Mouse (Mus musculus): Measurements from ENCODE around the gene Mpo. TPM values are rescaled to one million over a fixed set of nuclear protein-coding genes. Genes with fewer than 3 reads are reported as not detected.

Gene Mpo
- polyA plus RNA-seq, 1 experiment from 2014 or later: not detected

GRCm38 (mm10) chr11:87758161-87758911 lies 35.0 kb upstream of the Mpo start:
- in situ Hi-C loops (cut with MboI; ENCODE audit: low pct_unique_long_range_greater_than_20kb): no loop called here
- ATAC-seq (no peak), DNase-seq (ENCODE audit: low read depth, low spot score) (no peak)
- CTCF ChIA-PET: no interaction called here
- no peak for TF ChIP-seq CTCF (IDR thresholded peaks at IDR 0.05)
- POLR2A ChIA-PET: no interaction called here
- H3K27me3 ChIP-seq: peaks cover 13% of the 10 kb centered on the region

GRCm38 (mm10) chr11:87758957-87759608 lies 34.3 kb upstream of the Mpo start:
- CTCF ChIA-PET: no interaction called here
- DNase-seq (ENCODE audit: low read depth, low spot score) (no peak), ATAC-seq (no peak)
- H3K27me3 ChIP-seq: peaks cover 20% of the 10 kb centered on the region
- POLR2A ChIA-PET: no interaction called here
- TF ChIP-seq CTCF (IDR thresholded peaks at IDR 0.05): no peak
- in situ Hi-C loops (cut with MboI; ENCODE audit: low pct_unique_long_range_greater_than_20kb): no loop called here

GRCm38 (mm10) chr11:87759609-87760005 lies 33.8 kb upstream of the Mpo start:
- H3K27me3 ChIP-seq: peaks cover 24% of the 10 kb centered on the region
- ATAC-seq (no peak), DNase-seq (ENCODE audit: low read depth, low spot score) (no peak)
- in situ Hi-C loops (cut with MboI; ENCODE audit: low pct_unique_long_range_greater_than_20kb): no loop called here
- ChIA-PET CTCF (no interaction called here), POLR2A (no interaction called here)
- no peak for TF ChIP-seq CTCF (IDR thresholded peaks at IDR 0.05)

- ATAC-seq (no peak), DNase-seq (ENCODE audit: low read depth, low spot score) (no peak)
- CTCF ChIA-PET: no interaction called here
- peaks cover 24% of the 10 kb centered on the region for H3K27me3 ChIP-seq
- in situ Hi-C loops (cut with MboI; ENCODE audit: low pct_unique_long_range_greater_than_20kb): no loop called here
- TF ChIP-seq CTCF (IDR thresholded peaks at IDR 0.05): no peak
- POLR2A ChIA-PET: no interaction called here
Observed at GRCm38 (mm10) chr11:87760301-87761081, 32.9 kb upstream of the Mpo start, which contains the start of gene Tspoap1. Gene Tspoap1 (plus strand): TSS chr11:87760541.

- no peak for DNase-seq (ENCODE audit: low read depth, low spot score)
- H3K27me3 ChIP-seq: peaks cover 24% of the 10 kb centered on the region
- no peak for ATAC-seq
- ChIA-PET CTCF (no interaction called here), POLR2A (no interaction called here)
- in situ Hi-C loops (cut with MboI; ENCODE audit: low pct_unique_long_range_greater_than_20kb): no loop called here
- TF ChIP-seq CTCF (IDR thresholded peaks at IDR 0.05): no peak
Observed at GRCm38 (mm10) chr11:87761181-87761721, 32.1 kb upstream of the Mpo start.

- ChIA-PET CTCF (no interaction called here), POLR2A (no interaction called here)
- no peak for TF ChIP-seq CTCF (IDR thresholded peaks at IDR 0.05)
- H3K27me3 ChIP-seq: peaks cover 24% of the 10 kb centered on the region
- DNase-seq (ENCODE audit: low read depth, low spot score) (no peak), ATAC-seq (no peak)
- in situ Hi-C loops (cut with MboI; ENCODE audit: low pct_unique_long_range_greater_than_20kb): no loop called here
Observed at GRCm38 (mm10) chr11:87761806-87762701, 31.3 kb upstream of the Mpo start.

GRCm38 (mm10) chr11:87762702-87763385 lies 30.5 kb upstream of the Mpo start:
- in situ Hi-C loops (cut with MboI; ENCODE audit: low pct_unique_long_range_greater_than_20kb): no loop called here
- CTCF ChIA-PET: no interaction called here
- ATAC-seq: no peak
- peaks cover 24% of the 10 kb centered on the region for H3K27me3 ChIP-seq
- POLR2A ChIA-PET: no interaction called here
- TF ChIP-seq CTCF (IDR thresholded peaks at IDR 0.05): no peak
- no peak for DNase-seq (ENCODE audit: low read depth, low spot score)

- no peak for TF ChIP-seq CTCF (IDR thresholded peaks at IDR 0.05)
- in situ Hi-C loops (cut with MboI; ENCODE audit: low pct_unique_long_range_greater_than_20kb): no loop called here
- H3K27me3 ChIP-seq: peaks cover 24% of the 10 kb centered on the region
- ChIA-PET CTCF (no interaction called here), POLR2A (no interaction called here)
- ATAC-seq (no peak), DNase-seq (ENCODE audit: low read depth, low spot score) (no peak)
Observed at GRCm38 (mm10) chr11:87763511-87763987, 29.8 kb upstream of the Mpo start.

- in situ Hi-C loops (cut with MboI; ENCODE audit: low pct_unique_long_range_greater_than_20kb): no loop called here
- POLR2A ChIA-PET: interaction anchor here (0.5 kb wide), 1 partner anchor 71 kb away, joined by 3 read pairs; no protein-coding TSS in a partner anchor
- DNase-seq (ENCODE audit: low read depth, low spot score) (no peak), ATAC-seq (no peak)
- H3K27me3 ChIP-seq: peaks cover 24% of the 10 kb centered on the region
- CTCF ChIA-PET: no interaction called here
- TF ChIP-seq CTCF (IDR thresholded peaks at IDR 0.05): no peak
Observed at GRCm38 (mm10) chr11:87763988-87764876, 29.1 kb upstream of the Mpo start.

Measured in Patski (cell line).